Mouse (Mus musculus): Measurements from ENCODE around the gene Tdrd1. TPM values are rescaled to one million over a fixed set of nuclear protein-coding genes. Genes with fewer than 3 reads are reported as not detected.
"Not testable (repeated sequence)": the region's sequence is repeated elsewhere in the genome, so short reads cannot be mapped to it uniquely, and the experiment has no call there.

The Tdrd1 gene
- polyA plus RNA-seq (2012; rRNA removed), result 0.17 and 0.52 TPM in 2 replicates

- DNase-seq (ENCODE audit: low read depth, low spot score), result no peak
Observed at GRCm38 (mm10) chr19:56826047-56826631, at the start of gene Tdrd1. Tdrd1 (plus strand) TSS chr19:56826209.

GRCm38 (mm10) chr19:56776719-56777382, 49.2 kb upstream of the Tdrd1 start:
- peak; percentile 44 for DNase-seq (ENCODE audit: low read depth, low spot score)
- 13% methylated on average over 16 of the region's 16 CpGs for whole genome bisulfite sequencing

More at GRCm38 (mm10) chr19:56826047-56826631, at the start of gene Tdrd1:
- WGBS, result 58% methylated on average over 44 of the region's 44 CpGs

- not testable (repeated sequence) for DNase-seq (ENCODE audit: low read depth, low spot score)
- 92% methylated on average over 7 of the region's 7 CpGs for WGBS
Observed at GRCm38 (mm10) chr19:56778532-56778931, 47.5 kb upstream of the Tdrd1 start.

GRCm38 (mm10) chr19:56787911-56788310, 38.1 kb upstream of the Tdrd1 start:
- 87% methylated on average over 7 of the region's 7 CpGs for WGBS
- no peak for DNase-seq (ENCODE audit: low read depth, low spot score)

GRCm38 (mm10) chr19:56788952-56789351, 37.1 kb upstream of the Tdrd1 start:
- WGBS, result 83% methylated on average over 5 of the region's 5 CpGs
- DNase-seq (ENCODE audit: low read depth, low spot score), result no peak

GRCm38 (mm10) chr19:56797376-56797775, 28.6 kb upstream of the Tdrd1 start:
- 89% methylated on average over 11 of the region's 11 CpGs for WGBS
- DNase-seq (ENCODE audit: low read depth, low spot score), result no peak

- DNase-seq (ENCODE audit: low read depth, low spot score), result no peak
- 81% methylated on average over 8 of the region's 8 CpGs for WGBS
Observed at GRCm38 (mm10) chr19:56800226-56800625, 25.8 kb upstream of the Tdrd1 start.

GRCm38 (mm10) chr19:56800930-56801655, 24.9 kb upstream of the Tdrd1 start:
- WGBS, result 57% methylated on average over 7 of the region's 7 CpGs
- no peak for DNase-seq (ENCODE audit: low read depth, low spot score)

- no peak for DNase-seq (ENCODE audit: low read depth, low spot score)
- 90% methylated on average over 10 of the region's 10 CpGs for WGBS
Observed at GRCm38 (mm10) chr19:56801656-56802351, 24.2 kb upstream of the Tdrd1 start.

- WGBS, result 87% methylated on average over 3 of the region's 3 CpGs
- no peak for DNase-seq (ENCODE audit: low read depth, low spot score)
Observed at GRCm38 (mm10) chr19:56802352-56802746, 23.7 kb upstream of the Tdrd1 start.

- WGBS, result 93% methylated on average over 2 of the region's 2 CpGs
- DNase-seq (ENCODE audit: low read depth, low spot score), result no peak
Observed at GRCm38 (mm10) chr19:56805366-56805765, 20.6 kb upstream of the Tdrd1 start.

GRCm38 (mm10) chr19:56807122-56807521, 18.9 kb upstream of the Tdrd1 start:
- WGBS, result 34% methylated on average over 5 of the region's 5 CpGs
- DNase-seq (ENCODE audit: low read depth, low spot score), result no peak

- 61% methylated on average over 5 of the region's 5 CpGs for WGBS
- DNase-seq (ENCODE audit: low read depth, low spot score), result no peak
Observed at GRCm38 (mm10) chr19:56808771-56809170, 17.2 kb upstream of the Tdrd1 start.

- peak; percentile 56 for DNase-seq (ENCODE audit: low read depth, low spot score)
Observed at GRCm38 (mm10) chr19:56810641-56811146, 15.3 kb upstream of the Tdrd1 start.

GRCm38 (mm10) chr19:56811590-56811989, 14.4 kb upstream of the Tdrd1 start:
- DNase-seq (ENCODE audit: low read depth, low spot score), result peak; percentile 45
- 22% methylated on average over 9 of the region's 9 CpGs for WGBS

GRCm38 (mm10) chr19:56813360-56813759, 12.6 kb upstream of the Tdrd1 start:
- no peak for DNase-seq (ENCODE audit: low read depth, low spot score)
- WGBS, result 82% methylated on average over 4 of the region's 4 CpGs

GRCm38 (mm10) chr19:56817851-56818526, 8.0 kb upstream of the Tdrd1 start:
- DNase-seq (ENCODE audit: low read depth, low spot score), result no peak
- WGBS, result 24% methylated on average over 14 of the region's 14 CpGs

GRCm38 (mm10) chr19:56821040-56821797, 4.8 kb upstream of the Tdrd1 start:
- 6% methylated on average over 22 of the region's 22 CpGs for WGBS
- DNase-seq (ENCODE audit: low read depth, low spot score), result no peak

Data from large intestine, adult 2 months (tissue).